Mouse (Mus musculus) hindbrain, postnatal 0 days (tissue): ENCODE data around the gene Gm4763. TPM values are rescaled to one million over a fixed set of nuclear protein-coding genes. Genes with fewer than 3 reads are reported as not detected.
A peak's percentile ranks its signal among the peaks of the same experiment; 100 is the strongest.
"Not testable (repeated sequence)": the region's sequence is repeated elsewhere in the genome, so short reads cannot be mapped to it uniquely, and the experiment has no call there.

Experiments used
- ATAC-seq: fragments of 200-750 bp; cut with Nextera tagmentation; 2 replicates; pipeline ENCODE4 v1.8.0; 2017; ENCODE audit warnings: mild to moderate bottlenecking, moderate TSS enrichment, moderate library complexity
- DNase-seq: peaks from one replicate; pipeline ENCODE4 v3.0.0-alpha.2; 2015; ENCODE audit warnings: low spot score
- H3K27ac ChIP-seq: fragments of 300-500 bp; sonication (generic); 2 replicates; pipeline ENCODE4 v1.5.1; 2014; ENCODE audit warnings: mild to moderate bottlenecking
- H3K27me3 ChIP-seq: fragments of 300-500 bp; sonication (generic); 2 replicates; pipeline ENCODE4 v1.6.1; 2014; ENCODE audit warnings: low read length, mixed read lengths; ENCODE audit not compliant: insufficient read depth
- H3K36me3 ChIP-seq: fragments of 300-500 bp; sonication (generic); 2 replicates; pipeline ENCODE4 v1.6.1; 2014; ENCODE audit warnings: low read length, mixed read lengths; ENCODE audit not compliant: insufficient read depth
- H3K4me1 ChIP-seq: fragments of 300-500 bp; sonication (generic); 2 replicates; pipeline ENCODE4 v1.6.1; 2014; ENCODE audit warnings: antibody characterized with exemption, low read length, mixed read lengths; ENCODE audit not compliant: insufficient read depth
- H3K4me2 ChIP-seq: fragments of 300-500 bp; sonication (generic); 2 replicates; pipeline ENCODE4 v1.6.1; 2014; ENCODE audit warnings: low read depth, mild to moderate bottlenecking, low read length, moderate library complexity, mixed read lengths
- H3K4me3 ChIP-seq: fragments of 300-500 bp; sonication (generic); 2 replicates; pipeline ENCODE4 v1.5.1; 2014; ENCODE audit warnings: low read length
- H3K9ac ChIP-seq: fragments of 300-500 bp; sonication (generic); replicated peaks from 2 replicates; pipeline ENCODE4 v1.6.1; 2014; ENCODE audit warnings: mild to moderate bottlenecking, low read length, moderate library complexity, mixed read lengths
- H3K9me3 ChIP-seq: fragments of 300-500 bp; sonication (generic); 2 replicates; pipeline ENCODE4 v1.6.1; 2016; ENCODE audit warnings: low read length, mixed read lengths
- CTCF ChIP-seq: IDR thresholded peaks from 2 replicates; pipeline ENCODE4 v1.5.1; 2016; ENCODE audit warnings: antibody characterized with exemption, control low read depth, low read depth
- WGBS: fragments of 180-500 bp; shearing (Covaris S2); extraction: QIAGEN DNeasy Blood & Tissue Kit; methylation state at CpG from one replicate; pipeline ENCODE4 v1.1.7; 2014; 5-methylcytosine and 5-hydroxymethylcytosine counted together
- polyA plus RNA-seq: library from polyadenylated mRNA; unstranded; fragments of >200 nt; fragmentation: Nextera tagmentation; extraction: Ambion mirVana; gene quantifications from 2 replicates; pipeline ENCODE4 v1.2.1, GENCODE M21; 2015
- total RNA-seq: library from RNA; depleted of rRNA; stranded (reverse); fragments of >200 nt; gene quantifications from 2 replicates; pipeline ENCODE4 v1.2.3, GENCODE M21; 2014

Gene Gm4763
- total and polyA plus RNA-seq, 2 experiments from 2014 or later: not detected

DNA sequence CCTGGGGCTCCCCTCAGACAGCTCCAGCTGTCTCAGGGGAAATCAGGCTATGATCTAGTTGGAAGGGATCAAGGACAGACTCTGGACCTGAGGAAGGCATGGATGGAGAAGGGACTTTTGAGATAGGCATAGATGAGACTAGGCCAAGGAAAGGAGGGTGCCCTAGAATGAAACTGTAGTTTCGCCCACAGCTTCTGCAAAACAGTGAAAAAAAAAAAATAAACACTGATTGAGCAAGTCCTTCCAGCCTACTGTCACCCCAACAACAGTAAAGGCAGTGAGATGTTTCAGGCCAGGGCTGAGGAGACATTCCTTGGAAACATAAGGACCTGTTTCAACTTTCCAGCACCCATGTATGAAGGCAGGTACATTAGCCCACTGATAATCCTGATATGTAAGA, 31.8 kb upstream of the Gm4763 start:
- WGBS: 83% methylated on average over 1 of the region's 1 CpGs
- no peak overlapping the region for H3K4me3 ChIP-seq
- no peaks in the 10 kb centered on the region for H3K27me3 ChIP-seq
- no peaks in the 10 kb centered on the region for H3K4me1 ChIP-seq
- no peaks in the 10 kb centered on the region for H3K36me3 ChIP-seq
- H3K9ac ChIP-seq: no peak overlapping the region
- no peaks in the 10 kb centered on the region for H3K9me3 ChIP-seq
- ATAC-seq (no peak), DNase-seq (no peak)
- no peak overlapping the region for H3K27ac ChIP-seq
- TF ChIP-seq CTCF: no peak
- no peak overlapping the region for H3K4me2 ChIP-seq

DNA sequence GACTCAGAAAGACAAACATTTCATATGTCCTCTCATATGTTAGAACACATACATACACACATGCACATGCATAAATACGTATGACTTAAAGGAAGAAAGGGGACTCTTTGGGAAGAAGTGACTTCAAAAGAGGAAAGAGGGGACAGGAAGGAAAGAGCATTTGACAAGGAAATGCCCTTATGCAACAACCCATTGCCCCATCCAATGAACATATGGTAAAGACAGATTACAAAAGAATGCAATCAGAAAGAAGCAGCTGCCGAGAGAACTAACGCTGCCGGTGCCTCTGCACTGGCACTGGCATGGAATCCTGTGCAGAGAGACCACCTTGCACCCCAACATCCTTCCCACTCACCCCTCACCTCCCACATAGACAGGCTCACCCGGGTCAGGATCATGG, 26.8 kb upstream of the Gm4763 start:
- no peak overlapping the region for H3K9ac ChIP-seq
- WGBS: 74% methylated on average over 5 of the region's 5 CpGs
- DNase-seq (no peak), ATAC-seq (no peak)
- H3K36me3 ChIP-seq: no peaks in the 10 kb centered on the region
- TF ChIP-seq CTCF: no peak
- H3K4me1 ChIP-seq: no peaks in the 10 kb centered on the region
- H3K27ac ChIP-seq: no peak overlapping the region
- H3K9me3 ChIP-seq: no peaks in the 10 kb centered on the region
- no peak overlapping the region for H3K4me3 ChIP-seq
- H3K27me3 ChIP-seq: no peaks in the 10 kb centered on the region
- no peak overlapping the region for H3K4me2 ChIP-seq

DNA sequence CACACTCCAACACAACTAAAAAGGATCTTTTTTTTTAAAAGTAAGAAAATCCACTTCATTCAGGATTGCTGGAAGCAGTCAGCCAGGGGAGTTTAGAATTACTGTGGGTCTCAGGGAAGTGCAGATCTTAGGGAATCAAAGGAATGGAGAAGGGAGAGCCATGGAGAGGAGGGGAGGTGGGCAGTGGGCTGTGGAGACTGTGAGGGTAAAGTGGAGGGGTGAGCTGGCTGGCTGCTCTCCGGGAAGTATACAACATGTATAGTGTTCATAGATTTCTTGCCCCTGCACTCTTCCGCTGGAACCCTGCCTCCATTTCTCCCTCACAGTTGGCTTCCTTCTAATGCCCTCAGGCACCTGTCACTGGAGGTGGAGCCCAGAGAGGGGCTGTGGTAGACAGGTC, 24.9 kb upstream of the Gm4763 start:
- no peaks in the 10 kb centered on the region for H3K9me3 ChIP-seq
- WGBS: 91% methylated on average over 2 of the region's 2 CpGs

DNA sequence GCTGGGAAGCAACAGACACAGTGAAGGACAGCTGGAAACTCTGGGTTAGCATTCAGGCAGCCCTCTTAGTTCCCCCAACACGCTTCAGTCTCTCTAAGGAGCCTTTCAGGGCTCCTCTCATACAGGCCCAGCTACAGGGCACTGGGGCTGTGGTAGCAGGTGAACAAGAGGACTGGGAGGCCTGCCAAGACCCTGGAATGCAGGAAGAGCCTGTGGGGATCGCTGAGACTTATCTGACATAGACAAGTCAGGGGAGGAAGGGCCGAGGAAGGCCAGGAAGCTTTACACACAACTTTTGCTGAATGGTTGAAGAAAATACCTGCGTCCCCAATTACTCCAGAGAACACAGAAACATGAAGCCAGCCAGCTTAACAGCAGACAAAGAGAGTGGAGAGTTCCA, 24.0 kb upstream of the Gm4763 start:
- H3K9ac ChIP-seq: no peak overlapping the region
- ATAC-seq (no peak), DNase-seq (peak; percentile 12)
- H3K36me3 ChIP-seq: no peaks in the 10 kb centered on the region
- no peak overlapping the region for H3K4me2 ChIP-seq
- H3K4me1 ChIP-seq: no peaks in the 10 kb centered on the region
- no peak for TF ChIP-seq CTCF
- 42% methylated on average over 4 of the region's 4 CpGs for WGBS
- no peaks in the 10 kb centered on the region for H3K27me3 ChIP-seq
- no peak overlapping the region for H3K27ac ChIP-seq
- no peak overlapping the region for H3K4me3 ChIP-seq
- H3K9me3 ChIP-seq: no peaks in the 10 kb centered on the region

More for the DNA sequence above, 24.9 kb upstream of the Gm4763 start:
- TF ChIP-seq CTCF: no peak
- Histone ChIP-seq H3K4me3 (no peak overlapping the region), H3K4me2 (no peak overlapping the region), H3K27ac (no peak overlapping the region), H3K27me3 (no peaks in the 10 kb centered on the region), H3K36me3 (no peaks in the 10 kb centered on the region), H3K4me1 (no peaks in the 10 kb centered on the region), H3K9ac (no peak overlapping the region)
- no peak for DNase-seq
- ATAC-seq: no peak

DNA sequence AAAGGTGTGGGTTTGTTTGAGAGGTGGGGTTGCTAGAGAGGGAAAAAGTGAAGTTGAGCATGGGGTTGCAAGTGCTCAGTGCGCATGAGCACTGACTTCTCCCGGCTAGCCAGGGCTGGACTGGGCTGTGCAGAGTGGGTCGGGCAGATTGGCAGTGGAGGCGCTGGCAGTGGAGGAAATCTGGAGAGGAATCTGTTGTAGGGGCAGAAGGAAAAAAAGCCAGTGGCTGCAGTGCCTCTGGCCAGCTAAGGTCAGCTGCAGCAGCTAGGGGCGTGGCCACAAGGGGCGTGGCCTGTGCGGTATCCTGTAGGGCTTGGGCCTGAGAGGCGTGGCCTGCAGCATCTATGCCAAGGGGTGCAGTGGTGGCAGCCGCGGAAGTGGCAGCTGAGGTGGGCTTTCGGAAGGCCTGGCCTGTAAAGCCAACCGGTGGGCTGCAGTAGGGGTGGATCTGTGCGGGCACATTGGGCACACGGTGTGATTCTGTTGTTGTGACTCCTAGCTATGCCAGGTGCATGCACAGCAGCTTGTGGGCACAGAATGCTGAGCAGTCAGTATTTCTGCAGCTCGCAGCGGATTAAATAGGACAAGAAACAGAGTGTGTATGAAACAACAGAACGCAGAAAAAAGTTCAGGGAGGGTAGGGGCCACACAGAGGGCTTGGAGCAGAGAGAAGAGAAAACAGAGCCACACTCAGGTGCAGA, 9.4 kb upstream of the Gm4763 start:
- ATAC-seq (peak; percentile 86), DNase-seq (peak; percentile 46)
- H3K27me3 ChIP-seq: no peaks in the 10 kb centered on the region
- H3K27ac ChIP-seq: no peak overlapping the region
- no peaks in the 10 kb centered on the region for H3K9me3 ChIP-seq
- peak overlapping the region; percentile 48 for H3K4me2 ChIP-seq
- 0 out of 2 replicates have a peak, but pooled peaks cover 6% of the 10 kb centered on the region for H3K4me1 ChIP-seq
- WGBS: 13% methylated on average over 16 of the region's 17 CpGs
- TF ChIP-seq CTCF: no peak
- H3K4me3 ChIP-seq: peak overlapping the region; percentile 18; the same call in 1 of the 2 replicates
- H3K36me3 ChIP-seq: no peaks in the 10 kb centered on the region
- peak overlapping the region; percentile 3; the same call in 1 of the 2 replicates for H3K9ac ChIP-seq

DNA sequence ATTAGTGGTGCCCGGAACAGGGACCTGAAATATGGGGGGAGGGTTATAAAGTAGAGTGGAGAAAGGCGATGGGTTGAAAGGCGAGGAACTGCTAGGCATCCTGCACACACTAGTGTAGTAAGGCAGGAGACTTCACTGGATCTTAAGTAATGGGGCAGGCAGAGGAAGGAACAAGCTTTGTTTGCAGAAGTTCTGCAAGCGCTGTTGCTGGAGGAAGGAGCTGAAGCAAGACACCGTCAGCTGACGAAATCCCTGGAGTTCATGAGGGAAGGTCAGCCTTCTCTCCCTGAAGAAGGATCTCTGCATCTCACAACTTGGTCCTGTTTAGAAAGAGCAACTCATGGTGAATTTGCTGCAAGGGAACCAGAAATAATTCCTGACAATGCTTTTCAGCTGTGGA, 11.7 kb downstream of the Gm4763 start:
- no peak for ATAC-seq
- no peak overlapping the region for H3K4me3 ChIP-seq
- 79% methylated on average over 6 of the region's 6 CpGs for WGBS

DNA sequence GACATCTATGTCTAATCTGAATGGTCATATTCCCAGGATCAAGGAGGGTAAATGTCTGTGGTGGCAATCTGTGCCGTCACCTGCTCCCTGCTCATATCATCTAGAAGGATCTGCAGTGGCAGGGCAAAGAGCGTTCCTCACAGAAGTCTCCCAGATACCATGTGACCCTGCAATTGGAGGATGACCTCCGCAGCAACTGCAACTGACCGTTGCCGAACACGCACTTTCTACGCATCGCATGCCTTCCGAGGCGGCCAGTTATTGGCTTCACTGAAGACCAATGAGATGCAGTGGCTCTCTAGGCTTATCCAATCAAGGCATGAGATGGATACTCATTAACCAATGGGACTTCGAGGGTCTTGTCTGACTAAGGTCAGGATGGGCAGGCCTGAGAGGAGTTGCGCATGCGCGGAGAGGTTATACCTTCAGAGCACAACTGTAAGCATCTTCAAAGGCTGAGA, 17.8 kb downstream of the Gm4763 start, which contains the start of gene BC049730:
Gene BC049730, plus strand, starts transcription at position 411 of the 461 bp plus-strand sequence.
- Histone ChIP-seq H3K4me3 (no peak within 1 kb of the TSS), H3K27ac (no peak within 1 kb of the TSS), H3K9me3 (no peaks in the 10 kb centered on the region), H3K27me3 (no peaks in the 10 kb centered on the region), H3K4me2 (no peak within 1 kb of the TSS), H3K9ac (no peak within 1 kb of the TSS), H3K4me1 (no peaks in the 10 kb centered on the region), H3K36me3 (no peaks in the 10 kb centered on the region)
- no peak for ATAC-seq
- TF ChIP-seq CTCF: no peak
- DNase-seq: no peak
- WGBS: 95% methylated on average over 14 of the region's 14 CpGs

More for the DNA sequence above, 11.7 kb downstream of the Gm4763 start:
- H3K4me2 ChIP-seq: no peak overlapping the region
- TF ChIP-seq CTCF: no peak
- DNase-seq: no peak
- H3K27ac ChIP-seq: no peak overlapping the region
- H3K36me3 ChIP-seq: no peaks in the 10 kb centered on the region
- H3K9ac ChIP-seq: no peak overlapping the region
- no peaks in the 10 kb centered on the region for H3K27me3 ChIP-seq
- H3K9me3 ChIP-seq: no peaks in the 10 kb centered on the region
- H3K4me1 ChIP-seq: no peaks in the 10 kb centered on the region

DNA sequence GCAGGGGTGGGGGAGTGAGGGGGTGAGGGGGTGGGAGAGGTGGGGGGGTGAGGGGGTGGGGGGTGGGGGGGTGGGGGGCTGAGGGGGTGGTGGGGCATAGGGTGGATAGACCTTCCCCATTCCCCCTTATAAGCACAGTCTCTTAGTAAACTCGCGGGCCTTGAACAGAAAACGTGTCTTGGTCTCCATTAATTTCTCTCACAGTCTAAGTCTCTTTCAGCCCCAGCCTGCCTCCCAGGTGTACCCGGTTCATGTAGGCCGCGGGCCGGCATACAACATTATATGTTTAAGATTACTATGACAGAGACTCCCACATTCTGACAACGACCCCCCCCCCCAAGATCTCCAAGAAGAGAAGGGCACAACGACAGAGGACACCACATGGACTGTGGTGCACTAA, 23.9 kb downstream of the Gm4763 start:
- not testable (repeated sequence) for H3K9me3 ChIP-seq, ATAC-seq, H3K27me3 ChIP-seq, H3K4me2 ChIP-seq, H3K9ac ChIP-seq, H3K4me1 ChIP-seq, H3K36me3 ChIP-seq, H3K27ac ChIP-seq, H3K4me3 ChIP-seq, DNase-seq
- WGBS: 81% methylated on average over 9 of the region's 9 CpGs

DNA sequence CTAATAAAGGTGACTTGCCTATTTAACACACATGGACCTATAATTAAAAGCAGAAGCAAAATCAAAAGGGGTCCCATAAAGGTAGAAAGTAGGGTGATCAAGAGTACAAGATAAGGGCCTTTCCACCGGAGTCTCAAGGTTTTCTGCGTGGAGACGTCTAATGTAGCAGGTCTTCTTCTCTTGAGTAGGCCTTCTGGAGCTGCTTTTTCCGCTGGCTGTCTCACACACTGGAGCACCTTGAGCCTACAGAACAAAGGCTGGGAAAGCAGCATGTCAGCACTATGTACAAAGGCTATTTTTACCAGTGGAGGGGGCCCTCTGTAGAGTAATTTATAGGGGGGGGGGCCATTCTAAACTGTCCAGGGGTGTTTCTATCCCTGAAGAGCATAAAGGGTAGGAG, 28.8 kb downstream of the Gm4763 start:
- not testable (repeated sequence) for H3K27ac ChIP-seq, H3K27me3 ChIP-seq, H3K4me1 ChIP-seq, H3K9me3 ChIP-seq, H3K4me3 ChIP-seq, DNase-seq, ATAC-seq, H3K36me3 ChIP-seq, H3K4me2 ChIP-seq, H3K9ac ChIP-seq
- WGBS: 89% methylated on average over 4 of the region's 4 CpGs

DNA sequence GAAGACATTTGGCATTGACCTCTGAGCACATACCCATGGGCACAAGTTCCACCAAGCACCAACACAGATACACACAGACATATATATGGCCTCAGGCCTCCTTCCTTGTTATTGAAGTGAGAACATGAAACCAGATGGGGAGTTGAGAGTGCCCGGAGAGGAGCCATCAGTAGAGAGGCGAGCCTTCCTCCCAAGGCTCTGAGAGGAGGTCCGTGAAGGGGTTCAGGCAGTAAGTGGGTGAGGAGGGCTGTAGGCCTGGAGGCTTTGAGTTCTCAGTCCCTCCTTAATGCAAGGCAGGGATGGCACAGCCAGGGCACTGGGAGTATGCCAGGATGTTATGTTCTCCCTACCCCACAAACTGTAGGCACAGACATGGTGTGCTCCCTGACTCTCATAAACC, 34.0 kb downstream of the Gm4763 start:
- not testable (repeated sequence) for H3K27me3 ChIP-seq, ATAC-seq
- 82% methylated on average over 3 of the region's 3 CpGs for WGBS

More for the DNA sequence above, 34.0 kb downstream of the Gm4763 start:
- DNase-seq, H3K27ac ChIP-seq, H3K36me3 ChIP-seq, H3K4me2 ChIP-seq, H3K4me3 ChIP-seq, H3K9ac ChIP-seq, H3K9me3 ChIP-seq, H3K4me1 ChIP-seq: not testable (repeated sequence)
